In genomic region chr2:27441767-27442707, GRCm38 (mm10) we compare ENCODE assay signal across 8 mouse cellular contexts. TPM values are rescaled to one million over a fixed set of nuclear protein-coding genes. Genes with fewer than 3 reads are reported as not detected.
DNase-seq lines count a peak whose midpoint lies in the region; ATAC-seq lines count a peak whose summit lies in the region.

Brd3os (plus strand) TSS chr2:27442324.

- H3K4me3 ChIP-seq in hindbrain, embryonic 16.5 days (ENCODE audit: low read length): peak within 1 kb of the TSS; percentile 70
- peak within 1 kb of the TSS; percentile 34 for H3K4me3 ChIP-seq in macrophage (ENCODE audit: inconsistent target)

- H3K79me2 ChIP-seq in macrophage (ENCODE audit: inconsistent target): no peaks in the 10 kb centered on the region

- DNase-seq in WW6 (ENCODE audit: low read depth, low spot score): peak; percentile 96
- DNase-seq in cerebellum, postnatal 4 days (ENCODE audit: low spot score in 2 of 2): peak; percentile 82 to 94
- DNase-seq in gastrocnemius, adult 18-20 months (ENCODE audit: low spot score): peak; percentile 97
- DNase-seq in left cerebral cortex, adult 18-20 months (ENCODE audit: low spot score in 2 of 2): peak; percentile 94 to 97
- peak; percentile 98 for DNase-seq in right cerebral cortex, adult 18-20 months
- DNase-seq in urinary bladder, postnatal 10 days (ENCODE audit: low spot score): peak; percentile 75

- peaks cover 7% of the 10 kb centered on the region for H3K36me3 ChIP-seq in hindbrain, embryonic 16.5 days (ENCODE audit: control insufficient read depth, insufficient read depth, low read length)
- peaks cover 4% of the 10 kb centered on the region; the same call in 1 of the 2 replicates for H3K36me3 ChIP-seq in macrophage (ENCODE audit: inconsistent target)

- WGBS in hindbrain, embryonic 16.5 days: under 1% methylated on average over 36 of the region's 36 CpGs
- 4% methylated on average over 32 of the region's 36 CpGs for WGBS in macrophage (ENCODE audit: missing documents)

- ATAC-seq in hindbrain, embryonic 16.5 days: peak; percentile 94

- H3K9ac ChIP-seq in hindbrain, embryonic 16.5 days (ENCODE audit: low read depth, low read length): peak within 1 kb of the TSS; percentile 78

- no peaks in the 10 kb centered on the region for H3K9me3 ChIP-seq in hindbrain, embryonic 16.5 days (ENCODE audit: control insufficient read depth, low read length)

- peaks cover 13% of the 10 kb centered on the region for H3K4me1 ChIP-seq in hindbrain, embryonic 16.5 days (ENCODE audit: control insufficient read depth, insufficient read depth, low read depth, low read length)

- H3K4me2 ChIP-seq in hindbrain, embryonic 16.5 days (ENCODE audit: low read length): peak within 1 kb of the TSS; percentile 65

- H3K27ac ChIP-seq in hindbrain, embryonic 16.5 days (ENCODE audit: low read depth, low read length): peak within 1 kb of the TSS; percentile 81
- no peak within 1 kb of the TSS for H3K27ac ChIP-seq in macrophage

- H3K27me3 ChIP-seq in hindbrain, embryonic 16.5 days (replicated peaks; ENCODE audit: control insufficient read depth, insufficient read depth, low read length): no peaks in the 10 kb centered on the region

RNA-seq across cellular contexts. Expression of gene Brd3os, which starts in this region (rescaled TPM):
- total RNA-seq in gastrocnemius, adult 18-20 months (2021): 1 to 10 TPM in 1 of 2 experiments, under 1 TPM in 1; 0.57 to 1.8 TPM
- 45.6 and 46.2 TPM in 2 replicates for polyA plus RNA-seq in hindbrain, embryonic 16.5 days (2015; fragmentation: Nextera tagmentation; extraction: Ambion mirVana)
- total RNA-seq in left cerebral cortex, adult 18-20 months (2021): 10 to 100 TPM; 27.8 to 28.3 TPM
- 1 to 10 TPM in 4 of 26 experiments, under 1 TPM in 6, not detected in 16; 0.37 to 2.0 (median 0.86) TPM for total RNA-seq in macrophage (2018; cell fraction: chromatin; rRNA removed)
- total RNA-seq in macrophage (2018; cell fraction: cytosol; rRNA removed): 1 to 10 TPM in 10 of 26 experiments, under 1 TPM in 16; 0.29 to 1.6 (median 0.92) TPM
- 1 to 10 TPM in 5 of 26 experiments, under 1 TPM in 14, not detected in 7; 0.29 to 2.3 (median 0.63) TPM for total RNA-seq in macrophage (2018; cell fraction: nucleus; rRNA removed)
- 0.59 to 1.1 TPM (median 0.90 TPM) in 3 replicates for polyA plus RNA-seq in macrophage (2018)

Comparison
In these comparisons a context has a peak if more than half of its experiments do, and no peak if none do; other contexts are left out.
1. RNA of gene Brd3os (total RNA-seq): 27.8 to 28.3 TPM in left cerebral cortex, adult 18-20 months; 0.57 to 1.8 TPM in gastrocnemius, adult 18-20 months; every median in the first group is over 10 times any median in the second.
2. RNA of gene Brd3os (polyA plus RNA-seq): 45.6 to 46.2 TPM in hindbrain, embryonic 16.5 days; 0.59 to 1.1 TPM in macrophage; every median in the first group is over 10 times any median in the second.
3. Peak in every context shown above with its lines, with median percentiles within 50 percentile points of each other: DNase-seq.